Mouse (Mus musculus) kidney, adult 2 months (tissue): ENCODE measurements around the gene Ap3m1.

Source experiments
- CTCF ChIP-seq: fragments of 200-500 bp; conservative IDR thresholded peaks from 2 replicates; pipeline ENCODE4 v1.5.1; 2011; ENCODE audit warnings: low read depth, mild to moderate bottlenecking, control low read depth, low read length, moderate library complexity, mixed read lengths; ENCODE audit not compliant: insufficient read depth, insufficient read length
- POLR2A ChIP-seq: fragments of 200-500 bp; IDR thresholded peaks from one replicate; pipeline ENCODE4 v1.6.1; 2011; ENCODE audit warnings: low read depth, low read length, control low read depth

DNA sequence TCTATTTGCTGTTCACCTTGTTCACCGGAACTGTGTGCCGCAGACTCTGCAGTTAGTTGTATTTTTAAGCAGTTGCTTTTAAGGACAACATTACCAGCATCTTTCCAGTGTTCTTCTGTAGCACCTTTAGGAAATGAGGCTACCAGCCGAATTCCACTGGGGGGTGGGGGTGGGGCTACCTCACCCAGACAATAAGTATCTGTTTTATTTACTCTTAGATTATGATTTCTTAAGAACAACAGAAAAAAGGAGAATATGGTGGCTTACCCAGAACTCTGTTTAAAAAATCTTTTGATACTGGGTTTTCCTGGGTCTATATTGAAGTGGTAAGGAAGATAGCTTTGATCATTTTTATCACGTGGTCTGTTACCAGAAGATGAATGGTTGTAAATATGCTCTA, 18.0 kb downstream of the Ap3m1 start:
- TF ChIP-seq CTCF (no peak), POLR2A (no peak)
